Mouse (Mus musculus): ENCODE measurements around the gene Hist1h4j.

DNA sequence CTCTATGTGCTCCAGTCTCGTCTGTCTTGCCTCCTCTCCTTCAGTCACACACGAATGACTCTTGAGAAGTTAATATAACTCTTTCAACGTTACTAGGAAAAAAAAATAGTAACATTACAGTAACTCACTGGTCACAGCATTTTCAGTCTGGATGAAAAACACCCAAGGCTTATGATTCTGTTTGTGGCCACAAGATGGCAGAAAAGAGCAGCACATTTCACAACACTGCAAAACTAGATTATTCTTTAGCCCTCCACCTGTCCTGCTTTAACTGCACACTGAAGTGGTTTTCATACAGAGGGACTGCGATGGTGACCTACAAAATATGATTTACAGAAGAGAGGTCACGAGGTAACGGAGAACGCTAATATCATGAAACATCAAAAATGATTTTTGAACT is 20.1 kb upstream of the Hist1h4j start:
- TF ChIP-seq CTCF (IDR thresholded peaks at IDR 0.05; ENCODE audit: control insufficient read depth, insufficient read depth, low read length) (peak; percentile 45), POLR2A (IDR thresholded peaks at IDR 0.05; ENCODE audit: borderline replicate concordance, control insufficient read depth, low read depth, low read length) (no peak)

All from bone marrow, adult 2 months (tissue).